Mouse (Mus musculus) thymus, adult 2 months (tissue): ENCODE measurements at regions not wholly inside any gene's neighbourhood (a gene's known extent, or its start where the extent isn't known, plus 50 kb on each side); places are given as distances from the start of the nearest gene placed in this dataset.
"Not testable (repeated sequence)": the region's sequence is repeated elsewhere in the genome, so short reads cannot be mapped to it uniquely, and the experiment has no call there.

ENCODE experiments used
- DNase-seq: peaks from one replicate; pipeline ENCODE4 v3.0.0; 2021
- H3K27ac ChIP-seq: fragments of 200-500 bp; 2 replicates; pipeline ENCODE4 v1.5.1; 2012; ENCODE audit warnings: low read length, control low read depth; ENCODE audit not compliant: control insufficient read depth, insufficient read depth
- H3K27me3 ChIP-seq: fragments of 200-500 bp; 2 replicates; pipeline ENCODE4 v1.6.1; 2012; ENCODE audit warnings: mild to moderate bottlenecking, low read length, moderate library complexity, mixed read lengths; ENCODE audit not compliant: control insufficient read depth, insufficient read depth
- H3K36me3 ChIP-seq: fragments of 200-500 bp; 2 replicates; pipeline ENCODE4 v1.6.1; 2012; ENCODE audit warnings: mild to moderate bottlenecking, low read length, moderate library complexity; ENCODE audit not compliant: control insufficient read depth, insufficient read depth
- H3K4me1 ChIP-seq: fragments of 200-500 bp; replicated peaks from 2 replicates; pipeline ENCODE4 v1.6.1; 2012; ENCODE audit warnings: low read length; ENCODE audit not compliant: control insufficient read depth, insufficient read depth
- H3K4me3 ChIP-seq: fragments of 200-500 bp; 2 replicates; pipeline ENCODE4 v1.5.1; 2012; ENCODE audit warnings: mild to moderate bottlenecking, low read length, control low read depth, moderate library complexity; ENCODE audit not compliant: control insufficient read depth, insufficient read depth
- CTCF ChIP-seq: fragments of 200-500 bp; IDR thresholded peaks from 2 replicates; pipeline ENCODE4 v1.5.1; 2012; ENCODE audit warnings: mild to moderate bottlenecking, control low read depth, low read length, moderate library complexity, borderline replicate concordance; ENCODE audit not compliant: control insufficient read depth, poor library complexity, insufficient read depth; ENCODE audit errors: extremely low read depth
- POLR2A ChIP-seq: fragments of 200-500 bp; IDR thresholded peaks from 2 replicates; pipeline ENCODE4 v1.6.1; 2012; ENCODE audit warnings: mild to moderate bottlenecking, low read length, control low read depth, moderate library complexity; ENCODE audit not compliant: control insufficient read depth, poor library complexity, insufficient read depth; ENCODE audit errors: extremely low read depth
- WGBS: fragments of 180-500 bp; shearing (Covaris S2); methylation state at CpG from one replicate; pipeline ENCODE4 v1.1.7; 2018; 5-methylcytosine and 5-hydroxymethylcytosine counted together

DNA sequence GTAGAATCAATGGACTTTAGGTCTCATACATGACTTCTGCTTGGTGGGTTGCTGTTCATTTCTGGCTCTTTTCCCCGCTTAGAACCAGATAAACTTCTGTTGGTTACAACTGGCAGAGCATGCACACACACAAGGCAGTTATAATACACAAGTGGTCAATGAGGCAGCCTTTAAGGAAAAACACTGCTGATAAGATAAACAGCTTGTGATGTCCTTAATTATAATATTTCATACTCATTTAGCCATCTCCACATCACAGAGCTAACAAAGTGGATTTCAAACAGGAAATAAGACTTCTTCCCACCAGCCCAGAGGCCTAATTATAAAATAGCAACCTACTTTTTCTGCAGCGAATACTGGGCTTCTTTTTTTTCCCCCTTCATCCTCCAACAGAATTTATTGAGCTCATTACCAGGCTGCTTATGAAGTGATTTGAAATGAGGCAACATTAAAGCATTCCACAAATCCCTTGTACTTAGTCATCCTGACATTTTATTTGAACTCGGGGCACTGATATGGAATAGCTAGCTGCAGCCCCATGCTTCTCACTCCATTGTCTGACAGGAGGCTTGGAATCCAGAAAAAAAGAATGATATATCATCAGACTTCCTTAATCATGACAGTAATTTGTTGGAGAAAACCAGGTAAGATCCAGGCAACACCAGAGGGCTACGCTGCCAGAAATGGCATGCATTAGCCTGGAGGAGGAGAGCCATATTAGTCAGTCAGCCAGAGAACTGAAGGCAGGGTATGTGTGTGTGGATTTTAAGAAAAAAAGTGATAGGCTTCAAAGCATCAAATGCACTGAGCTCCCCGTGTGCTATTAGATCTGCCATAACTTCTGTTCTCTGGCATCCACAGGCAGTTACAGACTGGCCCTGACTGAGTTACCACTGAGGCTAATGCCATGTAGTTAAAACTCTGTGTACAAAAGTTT is 620.3 kb upstream of the Map3k7 start:
- no peaks in the 10 kb centered on the region for H3K36me3 ChIP-seq
- 89% methylated on average over 5 of the region's 5 CpGs for WGBS
- TF ChIP-seq POLR2A (no peak), CTCF (no peak)
- H3K4me3 ChIP-seq, result no peak overlapping the region
- H3K4me1 ChIP-seq, result no peaks in the 10 kb centered on the region
- no peak for DNase-seq
- no peak overlapping the region for H3K27ac ChIP-seq
- H3K27me3 ChIP-seq, result no peaks in the 10 kb centered on the region

DNA sequence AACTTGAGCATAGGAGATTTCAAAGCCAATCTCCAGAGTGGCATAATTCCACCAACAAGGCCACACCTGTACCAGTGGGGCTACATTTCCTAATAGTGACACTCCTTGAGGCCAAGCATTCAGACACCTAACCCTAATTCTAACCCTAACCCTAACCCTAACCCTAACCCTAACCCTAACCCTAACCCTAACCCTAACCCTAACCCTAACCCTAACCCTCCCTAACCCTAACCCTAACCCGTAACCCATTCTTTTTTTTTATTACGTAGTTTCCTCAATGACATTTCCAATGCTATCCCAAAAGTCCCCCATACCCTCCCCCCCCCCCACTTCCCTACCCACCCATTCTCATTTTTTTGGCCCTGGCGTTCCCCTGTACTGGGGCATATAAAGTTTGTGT is 609.9 kb upstream of the Map3k7 start:
- H3K36me3 ChIP-seq, DNase-seq, H3K27me3 ChIP-seq, H3K4me1 ChIP-seq, H3K4me3 ChIP-seq, H3K27ac ChIP-seq: not testable (repeated sequence)
- 93% methylated on average over 3 of the region's 3 CpGs for WGBS

DNA sequence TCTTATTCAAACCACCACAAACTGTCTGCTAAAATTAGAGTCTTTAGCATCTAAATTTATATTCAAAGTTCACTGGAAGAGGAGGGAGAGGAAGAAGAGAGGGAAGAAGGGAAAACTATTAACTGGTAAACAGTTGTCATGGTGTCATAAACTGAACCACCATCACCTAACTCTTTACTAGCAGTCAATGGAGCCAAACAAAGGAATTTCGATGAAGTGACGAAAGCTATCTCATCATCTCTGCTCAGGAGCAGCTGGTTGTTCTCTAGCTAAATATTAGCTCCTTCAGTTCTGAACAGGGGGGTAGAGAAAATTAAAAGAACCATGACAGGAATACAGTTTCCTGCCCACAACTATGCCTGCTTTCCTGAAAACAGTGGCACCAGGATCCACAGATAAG is 608.9 kb upstream of the Map3k7 start:
- TF ChIP-seq POLR2A, result no peak
- no peak for TF ChIP-seq CTCF
- Histone ChIP-seq H3K4me3 (no peak overlapping the region), H3K4me1 (no peaks in the 10 kb centered on the region), H3K36me3 (no peaks in the 10 kb centered on the region), H3K27me3 (no peaks in the 10 kb centered on the region), H3K27ac (no peak overlapping the region)
- 96% methylated on average over 2 of the region's 2 CpGs for WGBS
- no peak for DNase-seq

DNA sequence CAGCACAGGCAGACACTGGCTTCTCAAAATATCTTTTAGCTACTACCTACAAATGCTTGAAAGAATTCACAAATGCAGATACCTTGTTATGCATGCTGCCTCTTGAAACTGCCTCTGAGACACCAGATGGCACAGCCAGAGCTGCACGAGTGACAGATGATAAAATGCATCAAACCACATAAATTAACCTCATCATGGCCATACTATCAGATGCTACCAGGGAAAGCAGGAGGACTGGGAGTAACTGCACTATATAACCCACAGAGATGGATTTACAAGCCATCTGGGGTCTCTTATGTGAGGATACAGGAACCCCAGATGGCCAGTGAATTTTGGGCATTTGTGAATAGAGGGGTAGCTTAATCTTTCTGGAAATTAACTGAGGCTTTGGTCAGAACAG is 597.7 kb upstream of the Map3k7 start:
- Histone ChIP-seq H3K27ac (no peak overlapping the region), H3K4me3 (no peak overlapping the region), H3K36me3 (no peaks in the 10 kb centered on the region), H3K27me3 (no peaks in the 10 kb centered on the region), H3K4me1 (no peaks in the 10 kb centered on the region)
- TF ChIP-seq POLR2A (no peak), CTCF (no peak)
- no peak for DNase-seq
- 63% methylated on average over 1 of the region's 1 CpGs for WGBS

DNA sequence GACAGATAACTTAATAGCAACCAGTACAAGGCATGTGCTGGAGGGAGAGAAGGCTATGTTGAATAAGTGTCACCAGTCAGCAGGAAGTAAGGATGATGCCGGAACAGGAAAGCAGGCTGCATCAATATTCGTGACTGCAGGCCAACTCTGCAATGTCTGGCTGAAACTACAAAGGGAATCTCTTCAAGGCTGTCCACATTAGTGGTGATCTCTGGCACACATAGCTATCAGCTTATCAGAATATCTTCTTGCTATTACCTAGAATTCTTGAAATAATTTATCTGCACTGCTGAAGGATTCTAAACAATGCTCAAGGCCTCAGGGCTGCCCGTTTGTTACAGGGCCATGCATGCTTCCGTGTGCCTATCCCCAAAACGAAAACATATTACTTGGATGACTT is 596.9 kb upstream of the Map3k7 start:
- H3K27ac ChIP-seq, result no peak overlapping the region
- no peaks in the 10 kb centered on the region for H3K27me3 ChIP-seq
- no peaks in the 10 kb centered on the region for H3K4me1 ChIP-seq
- no peak for TF ChIP-seq POLR2A
- TF ChIP-seq CTCF, result no peak
- H3K4me3 ChIP-seq, result no peak overlapping the region
- whole genome bisulfite sequencing, result 87% methylated on average over 5 of the region's 5 CpGs
- no peak for DNase-seq
- no peaks in the 10 kb centered on the region for H3K36me3 ChIP-seq

DNA sequence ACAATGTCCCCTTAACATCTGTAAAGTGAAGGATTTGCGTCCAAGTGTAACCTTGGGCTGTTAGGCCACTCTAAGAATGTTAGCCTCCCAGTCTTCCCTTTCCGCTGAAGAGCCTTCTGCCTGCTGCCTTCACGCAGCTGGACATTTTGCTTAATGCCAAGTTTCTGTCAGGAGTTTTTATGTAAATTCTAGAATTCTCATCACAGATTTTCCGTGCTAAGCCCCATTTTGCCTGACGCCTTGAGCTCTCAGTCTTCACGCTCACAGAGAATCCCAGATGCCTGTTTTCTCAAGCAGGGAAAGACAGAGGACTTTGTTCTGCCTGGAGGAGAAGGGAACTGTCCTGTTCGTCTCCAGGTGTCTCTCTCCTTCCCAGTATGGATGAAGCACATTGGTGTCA is 593.8 kb upstream of the Map3k7 start:
- Histone ChIP-seq H3K4me1 (no peaks in the 10 kb centered on the region), H3K4me3 (no peak overlapping the region), H3K27ac (no peak overlapping the region), H3K27me3 (no peaks in the 10 kb centered on the region), H3K36me3 (no peaks in the 10 kb centered on the region)
- no peak for DNase-seq
- TF ChIP-seq POLR2A, result no peak
- 88% methylated on average over 7 of the region's 7 CpGs for WGBS

DNA sequence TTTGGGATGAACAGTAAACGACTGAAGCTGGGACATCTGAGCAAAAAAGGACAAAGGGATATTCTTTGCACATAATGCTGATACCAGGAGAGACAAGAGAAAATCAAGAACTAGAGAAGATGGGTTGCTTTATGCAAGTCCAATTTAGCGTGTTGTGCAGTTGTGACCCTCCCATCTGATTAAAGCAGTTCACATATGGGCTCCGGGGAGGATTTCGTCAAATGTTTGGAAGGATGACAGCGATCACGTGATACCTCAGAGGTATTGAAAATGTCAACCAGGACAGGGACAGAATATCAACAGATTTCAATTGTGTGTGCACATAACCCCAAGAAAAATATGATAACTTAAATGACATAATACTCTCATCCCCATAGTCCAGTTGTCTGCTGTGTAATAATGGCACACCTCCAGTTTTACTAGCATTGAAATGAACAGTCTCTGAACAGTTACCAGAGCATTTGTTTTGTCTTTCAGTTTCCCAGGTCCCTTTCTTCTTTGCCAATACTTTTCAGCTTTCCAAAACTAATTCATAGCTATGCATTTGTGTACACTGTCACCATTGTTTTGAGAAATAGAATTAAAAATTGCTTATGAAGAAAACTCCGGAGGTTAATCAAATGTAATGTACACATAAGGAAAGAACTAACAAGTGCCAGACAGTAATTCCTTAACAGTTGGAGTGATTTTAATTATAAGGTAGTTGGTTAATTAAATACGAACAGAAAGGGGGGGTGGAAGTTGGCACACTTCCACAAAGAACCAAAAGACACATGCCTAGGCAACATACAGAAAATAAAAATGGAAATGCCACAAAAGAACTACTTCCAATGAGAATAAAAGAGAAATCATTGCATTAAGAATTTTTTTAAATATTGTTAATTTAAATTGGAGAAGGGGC is 582.6 kb upstream of the Map3k7 start:
- TF ChIP-seq CTCF (no peak), POLR2A (no peak)
- Histone ChIP-seq H3K27ac (no peak overlapping the region), H3K4me1 (no peaks in the 10 kb centered on the region), H3K36me3 (no peaks in the 10 kb centered on the region), H3K27me3 (no peaks in the 10 kb centered on the region), H3K4me3 (no peak overlapping the region)
- DNase-seq, result no peak
- WGBS, result 93% methylated on average over 8 of the region's 8 CpGs
